Mouse (Mus musculus) layer of hippocampus, adult 9-10 months (tissue): ENCODE data around the gene Grap.
A peak's percentile ranks its signal among the peaks of the same experiment; 100 is the strongest.
"Not testable (repeated sequence)": the region's sequence is repeated elsewhere in the genome, so short reads cannot be mapped to it uniquely, and the experiment has no call there.

Source experiments
- DNase-seq: peaks from one replicate; pipeline ENCODE4 v3.0.0; 2022; ENCODE audit warnings: low spot score

The Grap gene

DNA sequence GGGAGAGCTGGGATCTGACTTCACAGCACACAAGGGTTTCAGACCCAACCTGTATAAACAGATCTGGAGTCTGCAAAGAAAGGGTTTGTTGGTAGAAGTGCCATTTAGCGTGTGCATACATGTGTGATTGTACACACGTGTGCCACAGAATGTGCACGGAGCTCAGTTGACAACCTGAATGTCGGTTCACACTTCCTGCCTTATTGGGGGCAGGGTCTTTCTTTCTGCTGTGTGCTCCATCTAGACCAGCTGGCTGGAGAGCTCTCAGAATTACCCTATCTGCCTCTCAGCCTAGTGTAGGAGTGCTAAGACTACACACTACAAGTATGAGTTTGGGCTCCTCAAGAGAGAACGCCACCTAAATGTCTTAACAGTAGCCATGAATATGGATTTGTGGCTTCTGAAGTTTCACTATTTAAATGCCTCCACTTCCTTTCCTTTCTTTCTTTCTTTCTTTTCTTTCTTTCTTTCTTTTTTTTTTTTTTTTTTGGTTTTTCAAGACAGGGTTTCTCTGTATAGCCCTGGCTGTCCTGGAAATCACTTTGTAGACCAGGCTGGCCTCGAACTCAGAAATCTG lies 13.4 kb upstream of the Grap start:
- no peak for DNase-seq

DNA sequence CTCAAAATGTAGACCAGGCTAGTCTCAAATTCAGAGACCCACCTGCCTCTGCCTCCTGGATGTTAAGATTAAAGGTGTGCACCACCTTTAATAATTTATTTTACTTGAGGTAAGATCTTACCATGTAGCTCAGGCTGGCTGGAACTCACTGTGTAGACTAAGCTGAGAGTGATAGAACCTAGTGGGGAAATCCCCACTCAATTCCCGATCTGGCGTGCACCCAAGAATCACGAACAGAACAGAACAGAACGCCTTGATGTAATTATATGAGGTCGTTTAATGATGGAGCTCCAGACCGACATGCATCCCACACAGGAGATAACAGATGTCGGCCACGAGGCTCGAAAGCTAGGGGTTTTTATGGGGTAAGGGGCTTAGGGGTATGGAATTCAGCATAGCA lies 12.5 kb upstream of the Grap start:
- DNase-seq: not testable (repeated sequence)

DNA sequence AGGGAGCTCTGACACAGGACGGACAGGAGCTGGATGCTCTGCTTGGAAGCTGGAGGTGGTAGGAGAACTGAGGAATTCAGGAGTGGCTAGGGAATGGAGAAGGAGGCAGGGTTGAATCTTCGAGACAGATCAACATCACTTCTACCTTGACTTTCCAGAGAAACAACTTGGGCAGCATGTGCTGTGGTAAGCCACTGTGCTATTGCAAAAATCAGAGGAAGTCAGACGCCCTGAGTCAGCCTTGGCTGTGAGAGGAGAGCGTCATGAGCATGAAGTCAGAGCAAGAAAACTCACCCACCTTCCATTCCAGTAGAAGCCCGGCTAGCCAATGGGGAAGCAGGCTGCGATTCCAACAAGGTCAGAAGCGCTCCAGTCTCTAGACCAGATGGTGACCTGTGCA lies 11.0 kb upstream of the Grap start:
- no peak for DNase-seq

DNA sequence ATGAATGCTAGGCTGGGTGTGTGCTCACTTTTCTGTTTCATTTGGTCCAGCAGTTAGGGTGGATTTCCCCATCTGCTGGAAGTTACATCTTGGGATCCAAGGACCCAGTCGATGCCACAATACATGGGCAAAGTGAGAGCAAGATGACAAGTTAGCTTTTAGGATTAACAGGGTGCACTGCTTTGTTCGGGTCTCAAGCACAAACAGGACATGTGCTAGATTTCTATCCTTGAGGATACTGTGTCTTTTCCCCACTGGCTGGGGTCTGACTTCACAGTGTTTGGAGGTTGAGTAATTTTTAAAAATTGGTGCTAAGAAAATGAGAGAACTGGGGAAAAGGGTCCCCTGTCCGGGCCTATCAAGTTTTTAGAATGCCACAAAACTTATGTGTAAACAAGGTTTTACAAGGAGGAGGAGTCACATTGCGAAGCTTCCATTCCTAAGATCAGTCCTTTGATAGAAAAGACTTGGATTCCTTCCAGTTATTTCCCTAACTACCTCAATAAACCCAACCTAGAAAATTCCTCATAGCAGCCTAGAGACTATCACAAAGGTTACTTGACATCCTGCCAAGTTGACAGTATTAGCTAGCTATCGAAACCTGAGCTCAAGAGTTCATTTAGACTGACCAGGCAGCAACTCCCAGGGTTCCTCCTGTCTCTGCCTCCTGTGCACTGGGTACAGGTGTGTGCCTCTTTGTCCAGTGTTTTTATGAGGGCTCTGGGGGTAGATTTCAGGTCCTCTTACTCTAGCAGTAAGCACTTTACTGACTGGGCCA lies 9.7 kb upstream of the Grap start:
- DNase-seq: no peak

DNA sequence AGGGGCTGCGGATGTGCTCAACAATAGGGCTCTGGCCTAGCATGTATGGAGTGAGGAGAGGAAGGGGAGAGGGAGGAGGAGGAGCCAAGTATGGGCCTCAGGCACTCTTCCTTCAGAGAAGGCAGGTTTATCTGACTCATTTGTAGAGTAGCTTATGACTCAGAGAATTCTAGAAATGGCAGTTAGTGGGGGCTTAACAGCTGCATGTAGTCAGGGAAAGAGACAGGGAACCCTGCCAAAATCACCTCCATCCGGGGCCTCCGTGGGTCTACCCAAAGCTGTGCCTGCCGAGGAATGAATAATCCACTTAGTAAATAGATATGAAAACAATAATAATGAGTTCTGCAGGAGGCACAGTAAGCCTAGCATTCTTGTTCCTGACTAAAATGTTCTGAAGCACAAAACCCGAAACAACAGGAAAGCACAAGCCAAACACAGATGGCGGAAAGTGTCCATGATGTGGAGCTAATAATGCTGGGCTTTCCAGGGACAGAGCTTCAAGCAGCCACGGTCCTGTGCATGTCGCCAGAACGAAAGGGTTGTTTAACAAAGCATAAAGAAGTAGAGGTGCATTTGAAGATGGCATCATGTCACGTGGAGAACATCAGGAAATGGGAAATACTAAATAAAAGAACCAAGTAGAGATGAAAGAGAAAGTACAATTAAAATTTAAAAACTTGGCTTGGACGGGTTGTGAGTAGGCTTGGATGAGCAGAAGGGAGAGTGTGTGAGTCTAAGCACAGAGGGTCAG lies 8.3 kb upstream of the Grap start:
- peak; percentile 52 for DNase-seq

DNA sequence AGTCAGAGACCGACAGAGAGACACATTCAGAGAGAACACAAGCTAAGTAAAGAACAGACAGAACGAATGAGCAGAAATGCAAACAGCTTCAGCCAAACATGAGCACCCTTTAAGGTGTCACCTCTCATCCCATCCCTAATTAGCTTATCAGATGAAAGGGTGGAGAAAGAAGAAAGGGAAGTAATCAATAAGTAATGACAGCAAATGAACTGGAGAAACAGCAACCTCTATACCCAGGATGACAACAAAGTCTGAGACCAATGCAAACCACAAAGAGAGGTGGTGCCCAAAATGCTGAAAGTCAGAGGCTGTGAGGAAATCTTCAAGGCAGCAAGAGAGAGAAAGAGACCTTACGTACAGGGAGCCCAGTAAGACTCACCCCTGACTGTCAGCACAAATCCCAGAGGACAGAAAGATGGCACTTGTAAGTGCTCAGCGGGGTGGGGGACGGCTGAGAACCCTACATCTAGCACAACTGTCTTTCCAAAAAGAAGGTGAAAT lies 7.7 kb upstream of the Grap start:
- DNase-seq: no peak

DNA sequence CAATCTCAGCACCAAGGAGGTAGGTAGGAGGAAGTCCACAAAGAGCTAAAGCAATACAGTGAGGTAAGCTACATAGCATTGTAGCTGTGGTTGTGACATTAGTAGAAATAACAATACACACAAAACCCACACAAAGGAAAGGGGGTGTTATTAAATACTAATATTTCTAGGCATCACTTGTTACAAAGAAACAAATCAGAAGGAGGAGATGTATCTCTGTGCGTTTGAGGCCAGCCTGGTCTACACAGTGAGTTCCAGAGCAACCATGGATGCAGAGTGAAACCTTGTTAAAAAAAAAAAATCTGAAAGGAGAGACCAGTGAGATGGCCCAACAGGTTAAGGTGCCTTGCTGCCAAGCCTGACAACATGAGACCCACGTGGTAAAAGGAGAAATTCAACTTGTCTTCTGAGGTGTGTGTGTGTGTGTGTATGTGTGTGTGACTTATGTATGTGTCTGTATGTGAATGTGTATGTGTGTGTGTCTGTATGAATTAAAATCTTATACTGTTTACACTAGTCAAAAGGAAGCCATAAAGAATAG lies 6.5 kb upstream of the Grap start:
- no peak for DNase-seq

DNA sequence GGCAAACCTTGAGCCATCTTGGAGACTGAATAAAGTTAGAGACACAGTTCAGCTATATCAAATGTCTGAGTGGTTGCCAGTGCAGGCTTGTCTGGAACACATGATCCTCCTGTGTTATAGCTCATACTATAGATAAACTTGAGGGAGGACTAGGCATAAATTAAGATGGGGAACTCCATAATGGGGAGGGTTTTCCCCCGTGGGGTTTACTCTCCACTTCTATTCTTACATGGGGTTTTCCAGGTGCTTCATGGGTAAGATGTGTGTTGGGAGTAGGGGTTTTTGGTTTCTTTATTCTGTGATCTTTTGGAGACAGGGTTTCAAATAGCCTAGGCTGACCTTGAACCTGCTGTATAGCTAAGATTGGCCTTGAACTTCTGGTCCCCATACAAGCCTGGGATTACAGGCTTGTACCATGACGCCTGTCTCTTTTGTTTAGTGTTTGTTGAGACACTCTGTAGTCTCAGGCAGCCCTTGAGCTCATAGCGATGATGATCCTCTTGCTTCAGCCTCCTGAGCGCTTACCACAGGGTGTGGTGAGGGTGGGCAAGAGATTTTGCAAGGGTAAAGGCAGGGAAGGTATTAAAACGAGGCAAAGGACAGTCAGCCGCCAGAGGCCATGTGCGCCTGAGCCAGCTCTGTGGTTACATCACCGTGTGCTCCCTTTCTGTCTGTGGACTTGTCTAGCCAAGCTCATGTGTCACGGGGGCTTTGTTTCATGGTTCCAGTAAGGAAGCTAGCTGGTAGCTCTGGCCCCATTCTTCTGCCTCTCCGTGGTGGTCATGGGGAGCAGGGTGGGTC lies 5.8 kb upstream of the Grap start:
- DNase-seq: no peak

DNA sequence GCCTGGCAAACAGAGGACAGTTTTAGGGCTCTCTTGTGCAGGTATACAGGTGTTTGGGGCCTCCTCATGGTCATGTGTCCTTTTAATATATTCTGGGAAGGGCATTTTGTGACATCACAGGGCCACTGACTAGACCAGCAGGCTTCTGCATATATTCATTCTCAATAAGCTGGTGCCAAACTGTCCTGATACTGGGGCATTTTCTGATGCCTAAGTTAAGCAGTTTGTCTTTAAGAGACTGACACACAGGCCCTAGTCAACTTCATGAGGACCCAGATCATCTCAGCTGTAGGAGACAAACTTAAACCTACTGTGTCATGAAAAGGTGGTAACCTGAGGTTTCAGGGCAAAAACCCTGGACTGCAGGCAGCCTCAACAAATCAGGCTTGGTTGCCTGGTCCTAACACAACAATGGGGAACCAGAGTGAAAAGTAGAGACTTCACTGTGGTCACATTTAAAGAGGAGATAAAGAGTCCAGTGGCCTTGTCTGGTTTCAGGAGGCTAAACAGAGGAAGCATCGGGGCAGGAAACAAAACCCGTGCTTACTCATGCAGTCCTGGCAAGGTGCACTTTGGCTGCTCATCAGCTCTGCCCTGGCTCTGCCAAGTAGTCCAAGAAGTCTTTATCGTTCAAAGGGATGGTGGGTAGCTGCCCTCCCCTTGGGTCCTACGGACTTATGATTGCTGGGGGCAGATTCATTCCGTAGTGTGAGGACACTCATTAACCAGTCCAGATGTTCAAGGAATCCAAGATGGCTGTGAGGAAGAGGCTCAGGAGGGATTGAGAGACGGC lies 4.9 kb upstream of the Grap start:
- no peak for DNase-seq

DNA sequence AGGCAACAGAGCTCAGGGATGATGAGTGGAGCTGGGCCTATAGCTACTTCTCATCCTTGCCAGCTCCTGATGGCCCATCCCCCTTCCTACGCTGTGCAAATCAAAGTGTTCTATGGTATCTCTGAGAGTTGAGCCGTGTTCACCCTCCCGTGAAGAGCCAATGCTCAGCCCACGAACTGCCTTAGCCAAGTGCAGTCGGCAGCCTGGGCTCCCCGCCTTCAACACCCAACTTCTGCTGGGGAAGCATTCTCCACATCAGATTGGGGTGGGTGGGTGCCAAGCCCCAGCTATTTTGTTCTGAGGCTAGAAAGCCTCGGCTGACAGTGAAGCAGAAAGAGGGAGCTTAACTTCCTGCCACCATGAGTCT lies 4.3 kb upstream of the Grap start:
- no peak for DNase-seq

DNA sequence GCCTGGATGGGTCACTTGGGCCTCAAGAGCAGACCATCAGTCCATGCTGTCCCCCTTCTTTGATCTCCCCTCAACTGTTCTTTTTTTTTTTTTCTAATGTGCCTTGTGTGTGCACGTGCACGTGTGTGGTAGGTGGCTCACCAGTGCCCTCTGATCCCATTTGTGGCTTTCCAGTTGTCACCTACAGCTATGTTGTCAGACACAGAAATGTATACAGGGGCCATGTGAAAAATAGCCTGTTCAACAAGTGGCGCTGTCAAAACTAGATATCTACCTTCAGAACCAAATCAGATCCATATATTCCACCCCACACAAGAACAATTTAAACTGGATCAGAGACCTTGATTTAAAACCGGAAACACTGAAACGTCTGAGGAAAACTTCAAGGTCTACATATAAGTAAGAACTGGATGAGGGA lies 3.9 kb upstream of the Grap start:
- no peak for DNase-seq

DNA sequence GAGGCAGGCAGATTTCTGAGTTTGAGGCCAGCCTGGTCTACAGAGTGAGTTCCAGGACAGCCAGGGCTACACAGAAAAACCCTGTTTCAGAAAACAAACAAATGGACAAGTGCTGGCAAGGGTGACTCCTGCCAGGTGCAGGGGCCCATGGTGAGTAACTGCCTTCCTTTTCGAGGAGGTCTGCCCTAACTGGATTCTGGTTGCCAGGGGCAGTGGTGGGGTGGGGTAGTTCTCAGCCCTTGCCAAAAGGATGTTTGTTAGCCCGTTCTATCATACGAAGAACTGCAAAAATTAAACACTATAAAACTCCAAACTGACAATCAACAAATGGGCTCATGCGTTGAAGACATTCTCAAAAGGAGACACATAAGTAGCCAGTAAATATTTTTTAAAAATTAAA lies 3.4 kb upstream of the Grap start:
- DNase-seq: no peak

DNA sequence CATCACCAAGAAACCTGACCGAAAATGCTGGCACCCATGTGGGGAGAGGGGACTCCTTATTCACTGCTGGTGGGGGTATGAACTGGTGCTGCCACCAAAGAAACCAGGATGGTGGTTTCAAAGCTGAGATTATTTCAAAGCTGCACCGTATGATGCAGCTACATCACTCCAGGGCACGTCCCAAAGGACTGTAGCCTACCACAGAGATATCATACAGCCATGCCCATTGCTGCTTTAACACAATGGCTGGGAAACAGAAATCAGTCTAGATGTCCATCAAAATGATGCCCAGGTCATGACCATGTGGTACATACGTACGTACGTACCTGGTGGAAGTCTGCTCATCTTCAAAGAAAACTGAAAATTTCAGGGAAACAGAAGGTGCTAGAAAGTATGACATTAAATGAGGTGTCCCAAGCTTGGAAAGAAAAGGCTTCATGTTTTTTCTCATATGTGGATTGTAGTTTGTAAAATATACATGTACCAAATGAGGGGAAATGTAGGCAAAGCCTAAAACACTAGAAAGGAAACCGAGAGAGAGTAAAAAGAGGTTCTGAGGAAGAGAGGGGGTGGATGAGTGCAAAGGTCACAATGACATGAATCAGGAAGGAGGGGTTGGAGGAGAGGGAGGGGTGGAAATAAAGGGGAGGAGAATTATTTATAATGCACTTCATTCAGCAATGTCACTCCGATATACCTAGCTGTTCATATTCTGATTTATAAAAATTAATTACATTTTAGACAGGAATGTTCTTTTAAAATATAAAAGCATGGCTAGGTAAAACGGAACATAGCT lies 2.4 kb upstream of the Grap start:
- no peak for DNase-seq

DNA sequence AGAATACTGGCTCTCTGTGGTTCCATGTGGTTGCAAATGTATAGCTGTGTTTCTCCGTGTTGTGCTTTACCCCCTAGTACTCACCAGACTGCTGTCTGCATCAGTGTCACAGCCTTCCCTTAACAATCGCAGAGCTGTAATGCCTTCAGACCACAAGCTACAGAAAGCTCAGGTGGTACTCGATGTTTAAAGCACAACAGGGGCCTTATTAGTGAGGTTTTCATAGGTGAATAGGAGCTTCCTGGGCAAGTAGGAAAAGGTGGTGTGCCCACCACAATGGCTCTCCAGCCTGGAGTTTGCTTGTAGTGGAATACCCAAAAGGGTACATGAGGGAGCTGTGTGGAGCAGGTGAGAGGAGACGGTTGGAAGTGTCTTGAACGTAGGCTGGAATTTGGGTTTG lies 849 bp upstream of the Grap start:
- no peak for DNase-seq

DNA sequence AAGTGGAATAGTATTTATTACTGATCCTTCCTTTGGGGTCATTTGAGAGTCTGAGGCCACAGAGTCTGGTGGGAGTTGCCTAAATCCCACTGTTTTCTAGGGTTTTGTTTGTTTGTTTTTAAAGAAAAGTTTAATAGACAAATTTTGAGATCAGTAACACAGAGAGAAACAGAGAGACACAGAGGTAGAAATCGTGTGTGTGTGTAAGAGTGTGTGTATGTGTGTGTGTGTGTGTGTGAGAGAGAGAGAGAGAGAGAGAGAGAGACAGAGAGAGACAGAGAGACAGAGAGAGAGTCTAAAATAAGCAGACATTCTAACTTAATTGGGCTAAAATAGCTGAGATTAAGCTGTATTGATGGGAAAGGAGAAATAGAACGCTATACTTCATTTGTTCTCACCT lies 503 bp downstream of the Grap start:
- DNase-seq: no peak

DNA sequence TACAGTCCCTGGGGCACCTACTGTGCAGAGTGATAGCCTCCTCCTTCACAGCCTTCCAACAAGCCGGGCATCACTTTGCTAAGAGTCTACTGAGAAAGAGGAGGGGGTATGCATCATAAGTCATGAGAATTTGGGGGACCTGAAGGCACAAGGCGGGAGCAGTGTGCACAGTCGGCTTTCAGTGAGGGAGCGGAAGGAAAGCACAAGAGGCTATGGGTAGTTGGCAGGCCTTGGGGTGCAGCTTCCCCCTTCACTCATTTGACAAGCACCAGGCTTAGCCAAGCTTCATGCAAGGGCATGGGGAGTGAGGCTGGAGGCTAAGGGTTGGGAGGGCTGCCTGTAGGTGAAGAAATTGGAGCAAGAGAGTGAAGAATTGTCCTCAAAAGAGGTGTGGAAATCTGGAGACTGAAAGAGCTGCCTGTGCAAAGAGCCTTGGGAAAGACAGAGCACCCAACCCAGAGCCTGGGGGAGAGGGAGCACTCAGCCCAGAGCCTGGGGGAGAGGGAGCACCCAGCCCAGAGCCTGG lies 1.8 kb downstream of the Grap start:
- no peak for DNase-seq

DNA sequence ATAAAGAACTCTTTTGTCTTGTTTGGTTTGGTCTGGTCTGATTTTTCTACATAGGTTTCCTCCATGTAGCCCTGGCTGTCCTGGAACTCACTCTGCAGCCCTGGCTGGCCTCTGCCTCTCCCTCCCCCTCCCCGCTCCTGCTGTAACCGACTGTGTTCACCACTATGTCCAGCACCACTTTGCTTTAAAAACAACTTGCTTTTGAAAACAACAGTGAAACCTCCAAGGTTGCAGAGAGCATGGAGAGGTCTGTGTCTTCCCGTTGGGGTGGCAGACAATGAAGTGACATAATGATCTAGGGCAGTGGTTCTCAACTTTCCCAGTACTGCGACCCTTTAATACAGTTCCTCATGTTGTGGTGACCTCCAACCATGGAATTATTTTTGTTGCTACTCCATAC lies 2.6 kb downstream of the Grap start:
- DNase-seq: no peak

DNA sequence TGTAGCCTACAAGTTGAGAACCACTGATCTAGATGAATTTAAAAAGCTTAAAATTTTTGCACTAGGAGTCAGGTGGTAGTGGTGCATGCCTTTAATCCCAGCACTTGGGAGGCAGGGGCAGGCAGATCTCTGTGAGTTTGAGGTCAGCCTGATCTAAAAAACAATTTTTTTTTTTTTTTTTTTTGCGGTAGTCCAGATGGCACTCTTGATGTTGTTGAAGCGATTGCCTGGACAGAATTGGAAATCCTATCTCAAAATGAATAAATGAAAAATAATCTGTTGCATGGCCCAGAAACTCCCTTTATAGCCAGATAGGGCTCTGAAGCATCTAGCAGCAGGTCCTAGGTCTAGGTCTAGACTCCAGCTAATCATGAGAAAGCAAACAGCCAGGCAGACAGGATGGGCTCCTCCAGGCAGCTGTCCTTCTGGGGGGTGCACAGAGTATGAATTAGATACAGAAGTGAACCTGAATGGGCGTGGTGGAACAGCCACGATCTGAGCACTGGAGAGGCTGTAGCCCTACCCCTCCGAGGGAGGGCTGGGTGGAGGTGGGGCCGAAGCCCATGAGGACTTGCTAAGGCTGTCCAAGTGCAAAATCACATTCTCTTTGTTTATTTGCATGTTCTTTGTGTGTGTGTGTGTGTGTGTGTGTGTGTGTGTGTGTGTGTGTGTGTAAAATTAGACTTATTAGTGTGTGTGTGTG lies 3.2 kb downstream of the Grap start:
- no peak for DNase-seq

DNA sequence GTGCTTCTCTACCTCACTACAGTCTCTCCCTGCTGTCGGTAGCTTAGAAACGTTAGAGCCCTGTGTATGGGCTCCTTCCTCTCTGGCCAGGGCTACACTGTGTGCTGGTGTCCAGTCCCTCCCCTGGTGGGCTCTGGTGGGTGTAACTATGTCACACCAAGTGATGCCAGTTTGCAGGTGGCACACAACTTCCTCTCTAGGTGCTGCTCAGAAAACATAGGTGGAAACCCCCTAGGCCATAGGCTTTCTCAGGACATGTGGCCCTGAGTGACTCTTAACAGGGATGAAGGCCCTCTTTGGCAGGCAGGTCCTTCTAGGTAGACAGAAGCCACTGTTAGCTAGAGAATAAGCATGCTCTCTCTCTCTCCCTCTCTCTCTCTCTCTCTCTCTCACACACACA lies 4.4 kb downstream of the Grap start:
- DNase-seq: no peak
